Mouse (Mus musculus) C2C12 (cell line): ENCODE measurements around the gene Gdi1.
A peak's percentile ranks its signal among the peaks of the same experiment; 100 is the strongest.

Experiments used
- CEBPB ChIP-seq: IDR thresholded peaks from one replicate; pipeline ENCODE4 v1.6.1; 2011; ENCODE audit warnings: low read depth, mild to moderate bottlenecking, control low read depth, moderate library complexity
- CTCF ChIP-seq: IDR thresholded peaks from one replicate; pipeline ENCODE4 v1.5.1; 2011; ENCODE audit not compliant: control insufficient read depth, insufficient read depth, insufficient read length
- MAX ChIP-seq: IDR thresholded peaks from one replicate; pipeline ENCODE4 v1.6.1; 2011; ENCODE audit warnings: mild to moderate bottlenecking, control low read depth
- MYOG ChIP-seq: IDR thresholded peaks from one replicate; pipeline ENCODE4 v1.6.1; 2011; ENCODE audit not compliant: control insufficient read depth, insufficient read length; ENCODE audit errors: extremely low read depth
- USF1 ChIP-seq: IDR thresholded peaks from one replicate; pipeline ENCODE4 v1.6.1; 2011; ENCODE audit warnings: low read depth, mild to moderate bottlenecking, control low read depth, moderate library complexity

GRCm38 (mm10) chrX:74282395-74283091 lies 22.3 kb upstream of the Gdi1 start:
- TF ChIP-seq USF1 (no peak), CEBPB (no peak), CTCF (no peak), MAX (peak; percentile 29), MYOG (no peak)
